Mouse (Mus musculus): ENCODE measurements around the gene Olfr376.

DNA sequence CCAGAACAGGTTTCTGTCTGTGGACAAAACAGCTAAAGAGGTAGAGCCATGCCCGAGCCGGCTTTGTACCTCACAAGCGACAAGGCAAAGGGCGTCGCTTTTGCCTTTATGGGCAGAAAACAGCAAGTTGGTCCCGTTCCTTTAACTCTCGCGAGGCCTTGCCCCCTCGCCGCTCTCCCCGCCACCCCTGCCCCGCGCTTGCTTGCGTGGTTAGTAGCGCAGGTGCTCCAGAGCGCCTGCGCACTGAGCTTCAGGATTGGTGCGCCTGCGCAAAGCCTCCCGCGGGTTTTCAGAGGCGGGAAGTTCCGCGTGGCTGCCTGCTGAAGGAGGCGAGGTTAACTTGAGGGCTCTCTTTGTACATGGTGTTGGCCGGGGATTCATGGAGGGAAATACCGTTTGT, 41.6 kb upstream of the Olfr376 start, which contains the start of the genes Aspa, Gm49340 and Spata22:
- TF ChIP-seq GATA1 (IDR thresholded peaks at IDR 0.05; ENCODE audit: borderline replicate concordance, low read length) (no peak), FLI1 (IDR thresholded peaks at IDR 0.05; ENCODE audit: low read length) (no peak)

Data from megakaryocyte, embryonic 14.5 days (primary cell).